Mouse (Mus musculus) c-Kit-positive CD71-positive TER-119-positive erythroid progenitor cells, embryonic 14.5 days (primary cell): ENCODE measurements around the gene Kdelc1.
A peak's percentile ranks its signal among the peaks of the same experiment; 100 is the strongest.

ENCODE experiments used
- DNase-seq: peaks from one replicate; pipeline ENCODE4 v3.0.0-alpha.2; 2013; ENCODE audit warnings: low spot score

Gene Kdelc1

DNA sequence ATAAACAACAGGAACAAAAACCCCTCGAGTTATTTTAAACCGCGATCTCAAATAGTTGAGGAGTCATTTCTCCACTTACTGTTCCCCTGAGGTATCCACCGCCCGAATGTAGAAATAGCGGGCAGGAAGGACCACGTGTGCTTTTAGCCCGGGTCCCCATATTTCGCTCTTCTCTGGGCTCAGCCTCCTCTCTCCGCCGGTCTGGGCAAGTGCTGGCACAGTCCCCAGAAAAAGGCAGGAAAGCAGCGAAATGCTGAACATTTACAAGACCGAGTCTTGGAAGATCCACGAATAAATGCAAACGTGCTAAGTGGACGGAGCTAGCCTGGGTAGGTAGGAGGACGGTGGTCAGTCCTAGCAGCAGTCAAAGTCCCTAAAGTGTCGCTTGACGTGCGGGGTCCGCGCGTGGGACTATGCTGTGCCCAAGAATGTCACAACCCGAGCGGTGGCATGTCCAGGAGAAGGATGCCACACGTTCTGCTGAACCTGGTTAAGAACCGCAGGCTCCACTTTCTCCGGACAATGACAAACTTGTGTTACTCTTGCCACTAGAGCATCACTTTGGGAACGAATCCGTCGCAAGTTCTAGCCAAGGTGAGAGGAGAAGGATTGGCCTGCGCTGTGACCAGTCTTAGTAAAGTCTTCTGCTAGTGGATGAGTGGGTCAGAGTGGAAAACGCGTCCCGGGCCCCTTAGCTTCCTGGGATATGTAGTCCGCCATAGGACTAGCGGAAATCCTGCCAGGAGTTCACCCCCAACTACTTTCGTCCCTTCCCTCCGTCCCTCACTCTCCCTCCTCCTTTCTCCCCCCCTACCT is at the start of gene Kdelc1, which contains the start of gene Bivm:
TSS of gene Kdelc1 (minus strand) at position 570 of the 816 bp plus-strand sequence.
TSS of gene Bivm (plus strand) at position 719 of the 816 bp plus-strand sequence.
- peak; percentile 86 for DNase-seq

DNA sequence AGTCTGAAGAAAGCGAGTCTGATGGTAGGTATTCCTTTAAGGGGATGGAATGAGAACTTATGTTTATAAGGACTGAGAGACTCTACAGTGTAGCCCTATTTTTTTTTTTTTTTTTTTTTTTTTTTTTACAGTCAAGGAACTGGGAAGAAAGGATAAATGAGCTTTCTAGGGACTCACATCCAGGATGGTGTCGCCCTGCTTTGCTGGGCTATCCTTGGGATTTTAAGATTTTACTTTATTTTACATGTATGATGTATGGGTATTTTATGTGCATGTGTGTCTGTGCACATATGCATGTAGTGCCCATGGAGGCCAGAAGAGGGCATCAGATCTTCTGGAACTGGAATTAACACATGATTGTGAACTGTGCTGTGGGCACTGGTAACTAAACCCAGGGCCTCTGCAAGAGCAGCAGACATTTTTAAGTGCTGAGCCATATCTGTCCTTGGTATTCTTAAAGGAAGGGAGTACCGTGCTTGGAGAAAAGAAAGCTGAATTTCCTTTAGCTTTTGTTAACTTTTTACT is 49.3 kb upstream of the Kdelc1 start:
- no peak for DNase-seq

DNA sequence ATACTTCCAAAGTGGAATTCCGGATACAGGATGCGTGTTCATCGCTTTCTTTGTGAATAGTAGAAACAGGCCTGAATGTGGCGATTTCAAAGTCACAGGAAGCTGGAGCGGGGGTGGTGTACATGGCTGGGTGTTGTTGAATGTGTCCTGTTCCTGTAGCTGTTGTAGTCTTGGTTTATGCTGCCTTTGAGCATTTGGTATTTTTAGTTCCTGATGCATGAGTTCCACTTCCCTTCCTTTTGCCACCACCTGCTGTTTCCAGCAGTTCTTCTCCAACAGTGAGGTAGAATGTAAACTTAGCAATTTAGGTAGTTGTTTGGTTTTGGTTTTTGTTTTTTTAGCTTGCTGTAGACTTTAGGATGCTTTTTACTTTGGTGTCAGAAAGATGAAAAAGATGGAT is 43.8 kb upstream of the Kdelc1 start:
- DNase-seq, result no peak

DNA sequence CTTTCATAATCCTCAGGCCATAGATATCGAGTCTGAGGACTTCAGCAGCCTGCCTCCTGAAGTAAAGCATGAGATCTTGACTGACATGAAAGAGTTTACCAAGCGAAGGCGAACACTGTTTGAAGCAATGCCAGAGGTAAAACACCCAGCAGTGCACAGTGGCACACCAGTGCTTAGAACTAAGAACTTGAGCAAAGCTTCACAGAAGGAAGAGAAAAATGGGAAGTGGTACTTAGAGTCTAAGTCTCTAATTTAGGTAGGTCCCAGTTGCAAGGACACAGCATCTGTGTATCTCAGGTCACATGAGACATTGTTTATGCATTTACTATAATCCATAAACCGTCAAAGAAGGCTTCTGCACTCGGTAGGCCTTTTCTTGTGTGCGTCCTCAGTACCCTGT is 43.2 kb upstream of the Kdelc1 start:
- no peak for DNase-seq

DNA sequence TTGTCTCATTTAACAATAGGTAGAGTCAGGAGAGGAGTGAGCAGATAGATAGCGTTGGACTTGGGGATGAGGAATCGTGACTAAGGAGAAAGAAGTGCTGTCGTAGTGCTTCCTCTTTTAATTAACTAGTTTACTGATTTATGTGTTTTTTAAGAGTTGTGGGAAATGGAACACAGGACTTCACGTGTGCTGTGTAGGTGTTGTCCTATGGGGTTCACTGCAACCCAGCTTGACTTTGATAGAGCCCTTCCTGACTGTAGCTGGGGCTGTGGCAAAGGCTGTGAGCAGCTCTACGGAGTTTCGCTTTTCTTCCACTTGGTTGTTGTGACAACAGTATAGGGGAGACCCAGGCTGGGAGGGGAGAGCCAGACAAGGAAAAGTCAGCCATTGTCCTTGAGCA is 39.7 kb upstream of the Kdelc1 start:
- no peak for DNase-seq

DNA sequence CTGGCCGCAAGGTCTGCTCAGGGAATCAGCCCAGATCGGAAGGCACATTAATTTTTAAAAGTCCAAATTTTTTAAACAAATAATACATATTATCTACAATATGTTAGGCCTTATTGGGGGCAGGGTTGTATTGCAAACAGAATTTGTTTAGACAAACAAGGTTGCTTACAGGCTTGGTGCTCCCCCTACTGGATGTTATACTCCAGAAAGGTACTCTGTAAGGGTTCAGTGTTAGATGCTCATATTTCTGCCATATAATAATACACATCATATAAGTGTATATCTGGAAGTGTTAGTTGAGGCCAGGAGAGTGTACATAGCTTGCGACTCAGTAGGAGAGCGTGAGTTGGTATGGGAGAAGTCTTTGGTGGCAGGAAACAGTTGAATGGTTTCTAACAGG is 36.7 kb upstream of the Kdelc1 start:
- peak; percentile 32 for DNase-seq

DNA sequence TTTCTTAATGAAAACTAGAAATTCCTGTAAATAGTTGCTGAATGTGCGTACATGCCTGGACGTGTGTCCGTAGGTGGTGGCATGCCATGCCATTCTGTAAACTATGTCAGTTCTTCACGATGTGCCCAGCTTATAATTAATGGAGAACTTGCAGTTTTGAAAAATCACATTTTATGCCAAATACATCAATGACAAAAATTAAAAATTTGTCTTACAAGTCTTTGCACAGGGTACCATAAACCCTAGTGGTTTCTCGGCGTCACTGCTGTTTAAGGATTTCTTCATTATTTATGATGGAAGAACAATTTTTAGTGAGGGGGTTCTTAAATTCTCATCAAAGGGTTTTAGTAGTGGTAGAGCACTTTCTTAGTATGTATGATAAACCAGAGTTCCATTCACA is 30.1 kb upstream of the Kdelc1 start:
- DNase-seq, result peak; percentile 33

DNA sequence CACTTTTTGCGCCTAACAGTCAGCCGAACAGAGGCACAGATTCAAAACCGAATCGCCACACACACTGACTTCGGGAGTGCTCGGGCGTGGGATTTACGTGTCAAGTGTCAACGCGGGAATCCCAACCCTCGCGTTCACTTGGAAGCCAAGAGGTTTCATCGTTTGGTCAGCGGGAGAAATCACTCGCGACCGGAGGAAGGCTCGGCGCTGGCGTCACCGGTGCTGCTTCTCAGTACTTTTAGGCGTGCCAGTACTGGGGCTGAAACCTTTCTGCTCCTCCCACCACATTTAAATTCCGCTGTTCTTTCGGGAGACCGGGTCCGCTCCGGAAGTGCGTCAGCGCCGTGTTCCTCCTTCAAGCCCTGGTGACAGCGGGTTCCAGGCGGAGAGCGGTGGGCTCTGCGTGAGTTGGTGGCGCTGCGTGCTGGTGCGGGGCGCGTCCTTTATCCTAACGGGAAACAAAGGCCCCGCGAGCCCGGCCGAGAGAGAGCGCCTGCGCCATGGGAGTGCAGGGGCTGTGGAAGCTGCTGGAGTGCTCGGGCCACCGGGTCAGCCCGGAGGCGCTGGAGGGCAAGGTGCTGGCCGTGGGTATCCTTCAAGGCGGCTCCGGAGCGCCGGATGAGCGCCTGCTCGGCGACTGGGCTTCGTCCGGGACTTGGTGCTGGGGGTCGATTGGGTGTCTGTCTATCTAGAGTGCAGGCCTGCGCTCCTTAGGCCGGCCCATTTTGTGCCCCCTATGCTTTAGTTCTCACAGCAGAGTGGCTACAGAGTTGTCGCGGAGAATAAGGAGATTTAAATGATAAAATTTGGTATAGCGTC is 29.2 kb upstream of the Kdelc1 start, which contains the start of gene Ercc5:
TSS of gene Ercc5 (plus strand) at position 182 of the 819 bp plus-strand sequence.
- peak; percentile 86 for DNase-seq

DNA sequence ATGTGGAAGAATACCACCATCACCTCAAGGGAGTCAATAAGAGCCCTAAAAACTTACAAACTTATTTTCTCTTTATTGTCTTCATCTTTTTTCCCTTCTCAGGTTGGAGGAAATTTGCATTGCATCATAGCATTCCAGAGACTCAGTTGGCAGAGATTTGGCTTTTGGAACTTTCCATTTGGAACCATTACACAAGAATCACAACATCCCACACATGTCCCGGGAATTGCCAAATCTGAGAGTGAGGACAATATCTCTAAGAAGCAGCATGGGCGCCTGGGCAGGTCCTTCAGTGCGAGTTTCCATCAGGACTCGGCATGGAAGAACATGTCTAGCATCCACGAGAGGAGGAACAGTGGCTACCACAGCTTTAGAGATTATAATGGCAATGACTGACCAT is 24.1 kb upstream of the Kdelc1 start:
- no peak for DNase-seq

DNA sequence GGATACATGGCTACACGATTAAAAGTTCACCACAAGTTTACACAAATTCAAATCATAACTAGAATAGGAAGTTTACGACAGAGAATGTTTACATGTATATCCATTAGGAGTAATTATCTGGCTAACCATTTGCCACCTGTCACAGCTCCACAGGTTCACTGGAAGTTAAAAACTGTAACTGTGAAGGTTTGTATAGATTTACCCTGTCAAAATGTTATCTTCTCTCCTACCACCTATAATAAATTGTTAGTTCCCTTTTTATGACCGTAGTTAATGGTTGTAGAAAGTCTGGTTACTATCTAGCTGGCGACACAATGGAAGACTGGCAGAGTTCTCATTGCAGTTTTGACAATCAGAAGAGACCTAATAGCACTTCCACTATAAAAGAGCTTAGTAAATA is 21.6 kb upstream of the Kdelc1 start:
- DNase-seq, result no peak

DNA sequence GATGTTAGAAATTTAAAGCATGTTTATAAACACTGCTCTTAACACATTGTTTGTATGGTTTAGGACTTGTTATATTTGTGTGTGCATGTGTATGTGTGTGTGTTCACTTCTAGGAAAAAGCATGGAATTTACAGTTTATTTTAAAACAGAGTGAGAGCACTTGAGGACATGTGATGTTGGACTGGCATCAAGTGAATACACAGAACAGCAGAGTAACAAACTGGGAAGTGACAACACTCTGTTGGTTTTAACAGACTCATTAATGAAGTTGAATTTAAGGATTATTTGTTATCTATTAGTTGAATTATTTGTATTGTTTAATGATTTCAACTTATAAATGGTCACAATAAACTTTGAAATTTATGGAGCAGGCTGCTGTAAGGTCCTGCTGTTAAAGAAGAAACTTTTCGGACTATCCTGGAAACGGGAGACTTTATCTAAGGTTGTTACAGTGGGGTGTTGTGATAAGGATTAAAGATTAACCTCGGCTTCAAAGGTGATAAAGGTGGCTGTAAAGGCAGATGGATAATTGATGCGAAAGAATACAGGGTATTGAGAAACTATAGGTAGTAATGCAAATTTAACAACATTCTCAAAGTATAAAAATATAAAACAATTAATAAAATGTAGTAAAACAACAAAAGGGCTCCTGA is 11.4 kb upstream of the Kdelc1 start:
- DNase-seq, result no peak

DNA sequence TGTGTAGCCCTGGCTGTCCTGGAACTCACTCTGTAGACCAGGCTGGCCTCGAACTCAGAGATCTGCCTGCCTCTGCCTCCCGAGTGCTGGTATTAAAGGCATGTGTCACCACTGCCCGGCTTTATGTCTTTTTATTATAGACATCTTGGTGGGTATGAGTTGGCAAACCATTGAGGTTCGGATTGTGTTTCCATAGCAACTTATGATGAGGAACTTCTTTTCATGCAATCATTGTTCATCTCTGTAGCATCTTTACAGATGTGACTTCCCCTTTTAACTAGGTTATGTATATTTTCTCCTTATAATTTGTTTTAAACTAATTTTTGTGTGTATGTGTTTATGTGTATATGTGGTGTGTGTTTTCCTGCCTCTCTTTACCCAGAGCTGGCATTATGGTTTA is 7.0 kb upstream of the Kdelc1 start:
- DNase-seq, result no peak

DNA sequence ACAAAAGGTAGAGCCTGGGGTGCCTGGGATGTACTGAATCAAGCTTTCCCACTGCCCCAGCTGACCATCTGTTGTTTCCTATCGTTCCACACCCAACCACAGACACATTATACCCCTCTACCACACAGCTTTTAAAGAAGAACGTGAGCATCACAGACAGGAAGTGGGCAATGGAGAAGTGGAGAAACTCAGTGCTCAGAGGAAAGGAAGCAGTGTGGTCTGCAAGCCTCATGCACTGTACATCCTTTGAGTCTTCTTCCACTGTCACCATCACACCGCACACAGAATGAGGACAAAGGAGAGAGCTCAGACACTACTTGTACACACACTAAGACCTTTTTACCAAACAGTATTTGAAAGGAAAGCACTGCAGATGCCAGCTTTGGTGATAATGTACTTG is 3.6 kb upstream of the Kdelc1 start:
- no peak for DNase-seq

DNA sequence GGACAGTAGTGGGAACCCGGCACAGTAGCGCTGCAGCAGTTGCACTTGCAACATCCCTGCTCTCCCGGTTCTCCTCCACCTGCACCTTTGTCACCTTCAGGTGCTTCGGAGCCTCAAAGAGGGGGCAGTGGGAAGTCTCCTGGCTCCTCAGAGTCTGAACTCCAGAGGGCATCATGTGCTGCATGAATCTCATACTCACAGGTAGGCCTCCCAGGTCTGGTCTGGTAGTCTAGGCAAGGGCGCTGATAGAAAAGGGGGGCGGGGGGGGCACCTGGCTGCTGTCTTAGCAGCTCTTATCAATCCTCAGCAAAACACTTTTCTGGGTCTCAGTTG is 1.4 kb upstream of the Kdelc1 start:
- no peak for DNase-seq

DNA sequence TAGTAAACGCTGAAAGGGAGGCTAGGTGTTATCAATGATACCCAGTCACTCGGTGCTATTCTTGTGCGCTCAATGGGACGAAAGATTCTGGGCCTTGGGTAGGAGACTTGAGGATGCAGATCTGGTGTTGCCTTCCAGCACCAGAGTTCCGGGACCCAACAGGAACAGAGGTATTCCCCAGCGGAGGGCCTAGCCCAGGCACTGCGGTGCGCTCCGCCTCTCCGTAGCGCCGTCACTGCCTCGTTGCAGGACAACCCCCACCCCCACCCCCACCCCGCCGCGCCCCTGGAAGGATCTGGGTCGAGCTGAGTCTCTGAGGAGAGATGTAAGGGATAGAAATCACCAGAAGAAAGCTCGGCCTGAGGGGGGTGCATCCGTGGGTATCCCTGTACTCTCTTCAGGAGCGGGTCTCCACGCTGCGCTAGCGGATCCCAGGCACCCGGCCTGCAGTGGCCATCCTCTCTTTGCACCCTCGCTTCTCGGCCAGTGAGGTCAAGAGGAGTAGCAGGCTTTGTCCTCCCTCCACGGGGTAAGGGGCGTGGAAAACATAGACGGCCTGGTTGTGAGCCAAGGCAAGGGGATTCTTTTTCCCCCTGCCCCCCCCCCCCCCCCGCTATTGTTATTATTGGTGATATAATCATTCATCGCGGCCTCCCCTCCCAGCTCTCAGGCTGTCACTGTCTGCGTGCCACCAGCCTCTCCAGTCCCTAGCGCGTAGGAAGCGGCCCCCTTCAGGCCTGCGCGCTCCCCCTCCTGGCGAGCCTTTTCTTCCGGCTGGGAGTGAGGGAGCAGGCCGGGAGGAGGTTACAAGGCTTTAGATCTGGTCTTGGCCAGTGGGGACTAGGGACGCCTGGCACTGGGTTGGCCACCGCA is 829 bp upstream of the Kdelc1 start:
- DNase-seq, result peak; percentile 57

DNA sequence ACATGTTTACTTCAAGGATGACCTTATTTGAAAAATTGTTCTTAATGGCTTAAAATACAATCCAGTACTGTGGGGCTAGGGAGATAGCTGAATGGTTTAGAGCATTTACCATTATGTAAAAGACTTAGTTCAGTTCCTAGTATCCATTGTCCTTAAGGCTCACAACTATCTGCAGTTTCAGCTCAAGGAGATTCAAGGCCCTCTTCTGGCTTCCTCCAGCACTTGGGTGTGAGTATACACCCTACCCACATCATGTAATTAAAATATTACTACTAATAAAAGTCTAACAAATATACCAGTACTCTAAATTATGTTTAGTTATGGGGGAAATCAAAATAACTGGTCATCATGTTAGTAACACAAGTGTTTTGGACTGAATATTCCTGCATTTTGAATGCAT is 1.0 kb downstream of the Kdelc1 start:
- DNase-seq, result peak; percentile 16

DNA sequence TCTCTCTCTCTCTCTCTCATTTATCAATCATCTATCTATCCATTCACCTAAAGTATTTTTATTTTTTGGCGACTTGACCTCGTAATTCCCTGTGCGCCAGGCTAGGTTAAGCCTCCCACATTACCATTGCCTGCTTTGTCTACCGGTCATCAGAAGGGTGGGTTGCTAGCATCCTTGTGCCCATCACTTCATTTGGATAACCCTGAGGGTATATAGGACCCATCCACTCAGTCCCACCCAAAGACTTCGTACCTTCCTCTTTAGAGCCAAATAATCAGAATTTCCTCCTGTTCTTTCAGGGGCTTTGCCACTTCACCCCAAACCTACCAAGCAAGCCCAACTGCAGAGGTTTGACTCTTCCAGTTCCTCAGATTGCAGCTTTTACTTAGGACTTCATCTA is 15.7 kb downstream of the Kdelc1 start:
- DNase-seq, result peak; percentile 8

DNA sequence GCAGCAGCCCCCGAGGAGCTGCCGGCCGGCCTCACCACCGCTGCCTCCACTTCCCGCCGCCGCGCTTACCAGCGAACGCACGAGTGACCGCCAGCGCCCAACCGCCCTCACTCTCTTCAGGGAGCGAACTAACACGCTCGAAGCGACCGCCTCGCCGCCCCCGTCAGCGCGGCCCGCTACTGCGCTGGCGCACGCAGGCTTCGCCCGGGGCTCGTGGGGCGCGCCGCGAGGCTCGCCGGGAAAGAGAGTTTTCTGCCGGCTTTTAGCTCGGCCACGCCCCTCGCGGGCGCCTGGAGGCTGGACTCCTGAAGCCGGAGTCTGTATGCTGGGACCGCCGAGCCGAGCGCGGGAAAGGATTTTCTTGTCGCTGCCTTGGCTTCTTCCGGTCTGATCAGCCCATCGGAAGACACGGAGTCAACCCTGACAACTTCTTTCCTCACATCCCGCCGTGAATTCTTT is 16.3 kb downstream of the Kdelc1 start, which contains the start of gene Tex30:
TSS of gene Tex30 (minus strand) at position 183 of the 459 bp plus-strand sequence.
- peak; percentile 94 for DNase-seq

DNA sequence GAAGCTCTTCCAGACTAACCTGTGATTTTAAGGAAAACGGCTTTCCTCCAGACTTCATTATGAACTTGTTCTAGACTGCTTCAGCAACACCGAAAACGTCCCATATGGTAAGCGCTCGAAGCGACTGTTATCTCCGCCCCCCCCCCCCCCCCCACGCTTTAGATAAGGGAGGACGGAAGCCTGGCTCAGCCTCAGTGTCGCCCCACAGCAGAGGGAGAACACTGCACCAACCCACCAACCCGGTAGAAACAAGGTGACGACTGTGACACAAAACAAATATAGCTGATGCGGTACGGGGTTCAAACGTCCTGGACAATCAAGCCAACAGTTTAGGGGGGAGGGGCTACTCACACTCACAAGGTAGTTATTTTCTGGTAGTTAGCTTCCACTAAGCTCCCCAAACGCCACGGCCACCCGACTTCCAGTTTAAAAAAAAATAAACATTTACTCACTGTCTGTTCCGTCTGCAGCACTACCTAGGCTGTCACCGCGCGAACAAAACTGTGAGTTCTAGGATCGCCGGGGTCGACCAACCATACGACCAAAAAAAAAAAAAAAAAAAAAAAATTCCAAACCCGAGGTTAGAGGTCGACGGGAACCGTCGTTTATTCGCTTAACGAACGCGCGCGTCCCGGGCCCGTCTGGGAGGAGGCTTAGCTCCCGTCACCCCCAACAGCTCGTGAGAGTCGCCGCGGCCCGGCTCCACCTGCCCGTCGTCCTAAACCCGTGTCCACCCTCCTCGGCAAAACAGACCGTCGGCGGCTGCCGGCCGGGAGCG is 17.0 kb downstream of the Kdelc1 start:
- peak; percentile 62 for DNase-seq

DNA sequence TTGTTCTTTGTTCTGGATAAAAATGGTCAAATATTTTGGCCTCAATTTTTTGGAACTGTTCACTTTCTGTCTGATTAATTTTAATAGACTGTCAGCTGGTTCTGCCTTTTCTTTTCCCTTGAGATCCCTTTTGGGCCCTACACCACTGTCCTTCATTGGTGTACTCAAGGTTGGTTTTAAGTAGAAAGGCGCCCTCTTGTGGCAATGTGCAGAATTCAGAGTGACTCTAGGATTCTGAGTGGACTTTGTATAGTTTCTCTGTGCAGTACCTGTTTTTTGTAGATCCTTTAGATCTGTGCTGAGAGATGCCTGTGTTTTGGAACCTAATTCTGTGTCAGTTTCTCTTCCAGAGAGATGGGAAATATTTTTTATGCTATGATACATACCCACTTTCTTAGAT is 54.0 kb downstream of the Kdelc1 start:
- DNase-seq, result peak; percentile 53
